Mouse (Mus musculus) thymus, postnatal 14 days (tissue): ENCODE measurements around the gene Atp5d.

ENCODE experiments used
- DNase-seq: peaks from one replicate; pipeline ENCODE4 v3.0.0; 2021

Gene Atp5d

GRCm38 (mm10) chr10:80141786-80142529 is 3.5 kb downstream of the Atp5d start:
- DNase-seq = peak; percentile 95

- DNase-seq = no peak
These were observed 4.1 kb downstream of the Atp5d start for GRCm38 (mm10) chr10:80142530-80142925.

- DNase-seq = no peak
These were observed 5.2 kb downstream of the Atp5d start for GRCm38 (mm10) chr10:80143664-80144063.

DNA sequence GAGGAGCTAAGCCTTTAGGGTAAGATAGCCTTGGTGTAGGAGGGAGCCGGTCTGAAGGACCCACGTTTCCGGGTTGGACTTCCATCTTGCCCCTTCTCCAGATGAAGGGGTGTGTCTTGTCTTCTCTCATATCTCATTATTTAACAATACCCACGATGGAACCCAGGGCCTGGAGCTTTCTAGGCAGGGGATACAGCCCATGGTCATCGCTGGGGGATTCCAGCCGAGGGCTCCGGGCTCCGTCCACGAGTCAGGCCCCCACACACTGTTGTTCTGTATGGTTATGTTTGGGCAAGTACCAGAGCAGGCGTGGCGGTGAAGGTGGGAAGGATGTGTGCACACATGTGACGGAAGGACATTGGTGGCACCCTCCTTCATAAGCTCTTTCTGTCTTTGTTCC is 5.7 kb downstream of the Atp5d start:
- no peak for DNase-seq

DNA sequence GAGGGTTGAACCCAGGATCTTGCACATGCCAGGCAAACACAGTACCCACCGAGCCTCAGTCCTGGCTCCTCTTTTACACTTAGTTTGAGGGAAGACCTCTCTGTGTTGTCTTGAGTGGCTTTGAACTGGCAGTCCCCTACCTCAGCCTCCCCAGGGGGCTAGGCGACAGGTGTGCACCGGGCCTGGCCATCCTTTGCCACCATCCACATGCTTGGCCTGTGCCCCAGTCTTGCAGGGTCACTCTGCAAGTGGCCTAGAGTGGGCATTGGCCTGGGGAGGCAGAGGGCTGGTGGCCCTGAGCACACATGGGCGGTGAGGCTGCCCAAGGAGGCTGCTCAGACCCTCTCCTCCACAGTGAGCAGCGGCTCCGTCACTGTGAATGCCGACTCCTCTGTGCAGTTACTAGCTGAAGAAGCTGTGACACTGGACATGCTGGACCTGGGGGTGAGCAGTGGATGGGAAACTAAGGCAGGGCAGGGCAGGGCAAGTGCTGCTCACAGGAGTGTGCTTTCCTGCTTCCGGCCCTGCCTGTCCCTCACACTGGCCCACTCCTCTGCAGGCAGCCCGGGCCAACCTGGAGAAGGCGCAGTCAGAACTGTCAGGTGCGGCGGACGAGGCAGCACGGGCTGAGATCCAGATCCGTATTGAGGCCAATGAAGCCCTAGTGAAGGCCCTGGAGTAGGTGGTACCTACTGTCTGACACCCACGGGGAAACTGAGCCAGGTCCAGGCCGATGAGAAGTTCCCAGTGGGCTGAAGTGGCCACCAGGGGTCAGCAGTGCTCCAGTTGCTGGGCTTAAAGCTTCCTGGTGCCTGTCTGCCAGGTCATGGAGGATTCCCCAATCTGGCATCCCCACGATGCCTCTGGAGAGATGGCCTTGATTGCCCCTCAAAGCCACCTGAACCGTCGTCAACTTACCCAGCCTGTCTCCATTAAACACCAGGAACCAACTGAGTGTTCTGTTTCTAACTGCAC is 6.7 kb downstream of the Atp5d start:
- DNase-seq = peak; percentile 83

GRCm38 (mm10) chr10:80145896-80146295 is 7.5 kb downstream of the Atp5d start:
- DNase-seq = no peak

DNA sequence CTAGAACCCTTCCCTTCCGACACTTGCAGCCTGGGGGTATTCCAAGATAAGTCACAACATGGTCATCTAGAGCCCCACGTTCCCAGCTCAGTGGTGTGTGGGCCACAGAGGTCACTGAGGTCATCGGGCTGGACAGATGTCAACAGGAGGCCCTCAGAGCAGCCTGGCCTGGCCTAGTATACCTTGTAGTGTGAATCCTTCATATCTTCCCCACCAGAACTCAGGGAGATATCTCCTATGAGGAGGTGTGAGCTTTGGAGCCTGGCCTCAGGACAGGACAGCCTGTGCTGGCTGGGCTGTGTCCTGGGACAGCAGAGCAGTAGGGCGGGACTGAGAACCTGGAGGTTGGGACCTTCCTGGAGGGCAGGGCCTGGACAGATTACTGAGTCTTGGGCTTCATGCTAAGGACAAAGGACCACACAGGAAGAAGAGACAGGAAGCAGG is 8.2 kb downstream of the Atp5d start:
- no peak for DNase-seq

GRCm38 (mm10) chr10:80147146-80147718 is 8.8 kb downstream of the Atp5d start:
- DNase-seq = no peak

DNA sequence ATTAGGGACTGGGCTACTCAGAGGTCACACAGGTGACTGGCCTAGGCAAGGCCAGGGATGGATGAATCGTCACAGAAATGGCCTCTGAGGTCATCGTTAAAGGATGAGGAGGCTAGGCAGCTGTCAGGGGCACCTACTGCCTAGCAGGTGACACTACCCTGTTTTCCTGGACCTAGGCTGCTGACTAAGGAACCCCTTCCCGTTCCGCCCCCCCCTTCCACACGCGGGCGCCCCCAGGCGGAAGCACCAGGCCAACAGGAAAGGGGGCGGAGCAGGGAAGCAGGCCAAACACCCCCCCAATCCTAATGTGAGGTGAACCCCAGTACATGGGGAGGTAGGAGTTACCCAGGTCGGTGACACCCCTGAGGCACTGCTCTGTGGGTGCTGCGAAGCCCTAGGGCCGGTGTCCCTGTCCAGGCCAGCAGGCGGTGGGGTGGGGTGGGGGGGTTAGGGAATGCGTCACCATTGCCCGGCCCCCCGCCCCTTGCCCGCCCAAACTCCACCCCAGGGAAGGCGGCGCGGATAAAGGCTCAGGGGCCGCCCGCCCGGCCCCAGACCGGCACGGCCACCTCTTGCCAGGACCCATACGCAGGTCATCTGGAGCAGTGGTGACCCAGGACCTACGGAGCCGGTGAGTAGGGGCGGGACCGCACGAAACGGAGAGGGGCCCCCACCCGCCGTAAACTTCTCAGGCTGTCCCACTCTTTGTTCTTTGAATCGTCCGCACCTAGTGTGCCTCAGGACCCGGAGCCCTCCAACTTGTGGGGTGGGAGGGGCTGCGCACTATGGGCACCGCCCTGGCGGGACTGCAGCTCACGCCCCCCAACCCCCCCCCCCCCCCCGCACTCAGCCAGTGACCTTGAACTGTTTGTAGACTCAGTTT is 9.5 kb downstream of the Atp5d start, which contains the start of gene Midn:
Midn (plus strand) TSS at position 554 of the 883 bp plus-strand sequence.
- peak; percentile 81 for DNase-seq

DNA sequence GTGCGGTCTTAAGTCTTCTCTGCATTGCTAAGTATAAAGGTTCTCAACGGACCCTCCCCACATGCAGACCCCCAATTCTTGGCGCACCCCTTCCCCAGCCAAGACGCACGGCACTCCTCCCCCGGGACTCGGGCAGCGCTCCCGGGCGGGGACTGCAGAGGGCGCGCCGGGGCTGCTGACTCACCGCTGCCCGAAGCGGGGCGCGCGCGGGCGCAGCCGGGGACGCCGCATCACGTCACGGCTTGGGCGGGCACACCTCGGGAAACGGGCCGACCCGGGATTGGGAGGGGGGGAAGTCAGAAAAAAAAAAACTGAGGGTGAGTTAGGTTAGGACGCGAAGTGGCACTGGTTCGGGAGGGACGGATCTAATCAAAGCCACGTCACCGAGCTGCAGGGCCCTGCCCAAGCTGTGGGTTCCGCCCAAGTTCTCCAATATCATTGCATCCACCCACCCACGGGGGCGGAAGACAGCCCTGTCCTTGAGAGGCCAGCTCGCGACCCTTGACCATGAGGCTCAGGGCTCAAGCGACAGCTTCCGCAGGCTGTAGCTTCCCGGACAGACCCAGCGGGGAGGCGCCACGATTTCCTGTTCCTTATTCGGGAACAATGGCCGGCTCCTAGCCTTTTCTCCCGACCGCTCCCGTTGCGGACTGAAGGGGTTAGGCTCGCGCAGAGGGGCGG is 10.3 kb downstream of the Atp5d start:
- peak; percentile 96 for DNase-seq

DNA sequence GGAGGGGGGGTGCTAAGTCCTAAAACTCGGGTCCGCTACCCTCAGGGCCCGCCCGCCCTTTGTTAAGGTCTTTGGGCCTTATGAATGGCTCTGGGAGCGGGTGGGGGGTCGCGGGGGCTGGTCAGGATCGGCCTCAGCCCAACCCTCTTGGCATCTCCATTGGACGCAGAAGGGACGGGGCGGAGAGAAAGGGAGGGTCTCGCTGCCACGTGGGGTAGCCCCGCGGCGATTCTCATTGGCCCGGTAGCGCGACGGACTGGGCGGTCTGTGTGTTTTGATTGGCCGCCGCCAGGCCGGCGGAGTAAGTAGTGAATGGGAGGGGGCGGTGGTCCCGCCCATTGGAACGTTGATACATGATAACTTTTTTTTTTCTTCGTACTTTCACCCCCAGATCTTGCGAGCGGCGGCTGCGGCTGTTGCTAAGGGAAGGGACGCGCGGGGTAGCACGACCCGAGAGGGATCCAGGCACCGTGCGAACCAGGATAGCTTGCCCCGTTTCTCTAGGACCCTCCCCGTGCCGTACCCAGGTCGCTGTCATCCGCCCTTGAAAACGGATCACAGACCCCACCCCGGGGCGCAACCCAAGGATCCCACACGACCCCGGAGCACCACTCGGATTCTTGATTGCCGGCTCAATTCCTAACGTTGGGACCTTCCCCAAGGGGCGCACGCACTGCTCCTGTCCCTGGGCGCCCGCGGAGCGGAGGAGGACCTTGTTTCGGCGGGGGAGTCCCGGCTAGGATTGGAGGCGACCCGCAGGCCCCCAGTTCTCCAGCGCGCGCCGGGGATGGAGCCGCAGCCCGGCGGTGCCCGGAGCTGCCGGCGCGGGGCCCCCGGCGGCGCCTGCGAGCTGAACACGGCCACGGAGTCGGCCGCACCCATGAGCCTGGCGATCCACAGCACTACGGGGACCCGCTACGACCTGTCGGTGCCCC is 11.1 kb downstream of the Atp5d start:
- DNase-seq = peak; percentile 98

- peak; percentile 91 for DNase-seq
These were observed 12.1 kb downstream of the Atp5d start for GRCm38 (mm10) chr10:80150226-80151210.

GRCm38 (mm10) chr10:80151211-80152034 is 13.0 kb downstream of the Atp5d start:
- DNase-seq = peak; percentile 79

- DNase-seq = peak; percentile 58
These were observed 13.8 kb downstream of the Atp5d start for GRCm38 (mm10) chr10:80152071-80152872.

- peak; percentile 42 for DNase-seq
These were observed 14.4 kb downstream of the Atp5d start for GRCm38 (mm10) chr10:80152873-80153260.

DNA sequence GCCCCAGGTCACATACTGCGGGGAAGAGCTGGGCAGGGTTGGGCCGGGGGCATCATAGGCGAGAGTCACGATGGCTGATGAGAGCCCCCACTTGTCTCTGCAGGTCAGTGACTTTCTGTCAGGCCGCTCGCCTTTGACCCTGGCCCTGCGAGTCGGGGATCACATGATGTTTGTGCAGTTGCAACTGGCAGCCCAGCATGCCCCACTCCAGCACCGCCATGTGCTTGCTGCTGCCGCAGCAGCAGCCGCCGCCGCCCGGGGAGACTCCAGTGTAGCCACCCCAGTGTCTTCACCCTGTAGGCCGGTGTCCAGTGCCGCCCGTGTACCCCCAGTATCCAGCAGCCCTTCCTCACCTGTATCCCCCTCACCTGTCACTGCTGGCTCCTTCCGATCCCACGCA is 15.3 kb downstream of the Atp5d start:
- DNase-seq = no peak

DNA sequence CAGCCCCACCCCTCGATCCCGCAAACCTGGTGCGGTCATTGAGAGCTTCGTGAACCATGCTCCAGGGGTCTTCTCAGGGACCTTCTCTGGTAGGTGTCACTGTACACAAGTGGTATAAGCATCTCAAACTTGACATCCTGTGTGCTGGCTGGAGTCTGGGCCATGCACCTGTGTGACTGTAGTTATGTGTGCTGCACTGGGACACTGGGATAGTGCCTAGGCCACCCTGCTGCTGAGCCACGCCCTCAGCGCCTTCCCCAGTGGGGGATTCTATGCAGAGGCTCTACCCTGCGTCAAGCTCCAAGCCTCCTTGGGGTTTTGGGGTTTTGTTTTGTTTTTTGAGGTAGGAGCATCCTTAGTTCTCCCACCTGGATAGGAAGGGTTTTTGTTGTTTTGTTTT is 16.0 kb downstream of the Atp5d start:
- no peak for DNase-seq
